Mouse (Mus musculus) lung, postnatal 0 days (tissue): ENCODE measurements at regions not wholly inside any gene's neighbourhood (a gene's known extent, or its start where the extent isn't known, plus 50 kb on each side); places are given as distances from the start of the nearest gene placed in this dataset.

Source experiments
- CTCF ChIP-seq: IDR thresholded peaks from 2 replicates; pipeline ENCODE4 v1.5.1; 2016; ENCODE audit warnings: antibody characterized with exemption, mild to moderate bottlenecking
- EP300 ChIP-seq: IDR thresholded peaks from 2 replicates; pipeline ENCODE4 v1.6.1; 2016; ENCODE audit warnings: antibody characterized with exemption, mild to moderate bottlenecking, control low read depth

GRCm38 (mm10) chr3:39571444-39572237 is 684.9 kb downstream of the Fat4 start:
- no peak for TF ChIP-seq EP300
- TF ChIP-seq CTCF, result no peak
